Comparison of ENCODE assay signal across 10 mouse cellular contexts in genomic region chr16:18391728-18392127, GRCm38 (mm10). TPM values are rescaled to one million over a fixed set of nuclear protein-coding genes. Genes with fewer than 3 reads are reported as not detected.
DNase-seq lines count a peak whose midpoint lies in the region; ATAC-seq and TF ChIP-seq lines count a peak whose summit lies in the region.
"Had no signal": no experiment of that assay in that cellular context is flagged by ENCODE, and none has a peak within 500 bp of the region (broad histone marks: within the 10 kb centered on the region; RNA-seq: fewer than 3 reads in every experiment).

No protein-coding gene starts in this region.

- H3K9ac ChIP-seq in midbrain, embryonic 11.5 days (ENCODE audit: low read length) = no peak overlapping the region
- no peak overlapping the region for H3K9ac ChIP-seq in midbrain, postnatal 0 days (replicated peaks; ENCODE audit: low read length, poor library complexity, severe bottlenecking)
- no peak overlapping the region for H3K9ac ChIP-seq in neural tube, embryonic 14.5 days (replicated peaks; ENCODE audit: low read depth, low read length)

- no peak for ATAC-seq in midbrain, embryonic 11.5 days (ENCODE audit: low FRiP score)
- no peak for ATAC-seq in midbrain, postnatal 0 days (ENCODE audit: low FRiP score)
- ATAC-seq in neural tube, embryonic 14.5 days (ENCODE audit: low read depth) = no peak

- peak overlapping the region; percentile 14; the same call in 1 of the 2 replicates for H3K27ac ChIP-seq in midbrain, embryonic 11.5 days (ENCODE audit: low read depth, low read length)
- H3K27ac ChIP-seq in midbrain, postnatal 0 days (ENCODE audit: low read depth, low read length) = no peak overlapping the region
- peak overlapping the region; percentile 93; the same call in 1 of the 2 replicates for H3K27ac ChIP-seq in limb, embryonic 10.5 days
- H3K27ac ChIP-seq in neural tube, embryonic 14.5 days (ENCODE audit: low read depth, low read length) = no peak overlapping the region

- no peak overlapping the region for H3K4me3 ChIP-seq in midbrain, embryonic 11.5 days (ENCODE audit: low read depth, low read length)
- no peak overlapping the region for H3K4me3 ChIP-seq in midbrain, postnatal 0 days (ENCODE audit: low read depth, low read length)
- peak overlapping the region; percentile 66; the same call in 1 of the 2 replicates for H3K4me3 ChIP-seq in limb, embryonic 10.5 days
- H3K4me3 ChIP-seq in neural tube, embryonic 14.5 days (ENCODE audit: low read depth, low read length) = peak overlapping the region; percentile 74; the same call in 1 of the 2 replicates

- DNase-seq in heart, adult 11 months = peak; percentile 84
- no peak for DNase-seq in heart, adult 18-20 months
- DNase-seq in midbrain, embryonic 11.5 days (ENCODE audit: low spot score, missing footprints) = peak; percentile 82
- DNase-seq in midbrain, postnatal 0 days (ENCODE audit: low spot score) = no peak
- no peak for DNase-seq in limb, embryonic 10.5 days (ENCODE audit: low spot score)
- no peak for DNase-seq in embryo, embryonic 10 days (ENCODE audit: low spot score)
- DNase-seq in kidney, adult 9 months = no peak

- TF ChIP-seq CTCF in midbrain, postnatal 0 days (IDR thresholded peaks at IDR 0.05) = no peak

- H3K9me3 ChIP-seq in midbrain, embryonic 11.5 days (ENCODE audit: control insufficient read depth, low read length) = no peaks in the 10 kb centered on the region
- H3K9me3 ChIP-seq in midbrain, postnatal 0 days (ENCODE audit: low read length) = no peaks in the 10 kb centered on the region
- no peaks in the 10 kb centered on the region for H3K9me3 ChIP-seq in limb, embryonic 10.5 days (replicated peaks)
- no peaks in the 10 kb centered on the region for H3K9me3 ChIP-seq in neural tube, embryonic 14.5 days (ENCODE audit: control insufficient read depth, low read length)
- H3K9me3 ChIP-seq: intestine, embryonic 15.5 days; limb, embryonic 15.5 days had no signal

- peaks cover 63% of the 10 kb centered on the region for H3K4me1 ChIP-seq in midbrain, embryonic 11.5 days (ENCODE audit: control insufficient read depth, insufficient read depth, low read length)
- H3K4me1 ChIP-seq in midbrain, postnatal 0 days (ENCODE audit: insufficient read depth, low read length) = peaks cover 10% of the 10 kb centered on the region
- H3K4me1 ChIP-seq in limb, embryonic 10.5 days = peaks cover 72% of the 10 kb centered on the region
- peaks cover 63% of the 10 kb centered on the region for H3K4me1 ChIP-seq in neural tube, embryonic 14.5 days (ENCODE audit: control insufficient read depth, insufficient read depth, low read length)

- no peaks in the 10 kb centered on the region for H3K27me3 ChIP-seq in midbrain, embryonic 11.5 days (ENCODE audit: control insufficient read depth, insufficient read depth, low read length)
- H3K27me3 ChIP-seq in midbrain, postnatal 0 days (ENCODE audit: insufficient read depth, low read length) = no peaks in the 10 kb centered on the region
- H3K27me3 ChIP-seq in limb, embryonic 10.5 days (ENCODE audit: low read depth, poor library complexity, severe bottlenecking) = no peaks in the 10 kb centered on the region
- no peaks in the 10 kb centered on the region for H3K27me3 ChIP-seq in neural tube, embryonic 14.5 days (ENCODE audit: control insufficient read depth, insufficient read depth, low read length)
- H3K27me3 ChIP-seq: intestine, embryonic 15.5 days; limb, embryonic 15.5 days had no signal

- WGBS in midbrain, embryonic 11.5 days = 83% methylated on average over 3 of the region's 3 CpGs
- 94% methylated on average over 3 of the region's 3 CpGs for WGBS in midbrain, postnatal 0 days
- WGBS in limb, embryonic 10.5 days = 84% methylated on average over 3 of the region's 3 CpGs
- 84% methylated on average over 3 of the region's 3 CpGs for WGBS in neural tube, embryonic 14.5 days

- no peak overlapping the region for H3K4me2 ChIP-seq in midbrain, embryonic 11.5 days
- H3K4me2 ChIP-seq in midbrain, postnatal 0 days (ENCODE audit: low read depth, low read length, poor library complexity, severe bottlenecking) = no peak overlapping the region
- 0 out of 2 replicates have a peak overlapping the region, but pooled peaks have one; percentile 90 for H3K4me2 ChIP-seq in neural tube, embryonic 14.5 days (ENCODE audit: low read depth, low read length)

- H3K36me3 ChIP-seq in midbrain, embryonic 11.5 days (ENCODE audit: control insufficient read depth, insufficient read depth, low read length) = no peaks in the 10 kb centered on the region
- peaks cover 5% of the 10 kb centered on the region; the same call in 1 of the 2 replicates for H3K36me3 ChIP-seq in midbrain, postnatal 0 days (ENCODE audit: insufficient read depth, low read length)
- peaks cover 8% of the 10 kb centered on the region for H3K36me3 ChIP-seq in limb, embryonic 10.5 days
- no peaks in the 10 kb centered on the region; the same call in 1 of the 2 replicates for H3K36me3 ChIP-seq in neural tube, embryonic 14.5 days (ENCODE audit: control insufficient read depth, insufficient read depth, low read length)
- H3K36me3 ChIP-seq: intestine, embryonic 15.5 days; limb, embryonic 15.5 days had no signal

RNA-seq across cellular contexts. Expression of gene Txnrd2, which starts 34.5 kb away (rescaled TPM):
- 10 to 100 TPM; 42.9 to 44.4 TPM for total RNA-seq in heart, adult 18-20 months (2021)
- 21.0 and 22.7 TPM in 2 replicates for polyA plus RNA-seq in midbrain, embryonic 11.5 days (2014; fragmentation: Nextera tagmentation; extraction: Ambion mirVana)
- total RNA-seq in midbrain, postnatal 0 days (2014; rRNA removed) = 13.3 and 22.9 TPM in 2 replicates
- 38.3 and 42.6 TPM in 2 replicates for polyA plus RNA-seq in midbrain, postnatal 0 days (2015; fragmentation: Nextera tagmentation; extraction: Ambion mirVana)
- 29.6 and 32.2 TPM in 2 replicates for polyA plus RNA-seq in limb, embryonic 10.5 days (2016; fragmentation: Nextera tagmentation; extraction: Ambion mirVana)
- 21.3 and 25.4 TPM in 2 replicates for polyA plus RNA-seq in neural tube, embryonic 14.5 days (2014; fragmentation: Nextera tagmentation; extraction: Ambion mirVana)

RNA-seq across cellular contexts. Expression of gene Comt, which starts 34.9 kb away (rescaled TPM):
- 100 to 1,000 TPM; 123 to 141 TPM for total RNA-seq in heart, adult 18-20 months (2021)
- 50.8 and 52.5 TPM in 2 replicates for polyA plus RNA-seq in midbrain, embryonic 11.5 days (2014; fragmentation: Nextera tagmentation; extraction: Ambion mirVana)
- 62.3 and 74.6 TPM in 2 replicates for total RNA-seq in midbrain, postnatal 0 days (2014; rRNA removed)
- 95.0 and 103 TPM in 2 replicates for polyA plus RNA-seq in midbrain, postnatal 0 days (2015; fragmentation: Nextera tagmentation; extraction: Ambion mirVana)
- 54.7 and 61.1 TPM in 2 replicates for polyA plus RNA-seq in limb, embryonic 10.5 days (2016; fragmentation: Nextera tagmentation; extraction: Ambion mirVana)
- polyA plus RNA-seq in neural tube, embryonic 14.5 days (2014; fragmentation: Nextera tagmentation; extraction: Ambion mirVana) = 102 and 103 TPM in 2 replicates

RNA-seq across cellular contexts. Expression of gene Arvcf, which starts 43.7 kb away (rescaled TPM):
- total RNA-seq in heart, adult 18-20 months (2021) = 10 to 100 TPM; 13.1 to 15.1 TPM
- polyA plus RNA-seq in midbrain, embryonic 11.5 days (2014; fragmentation: Nextera tagmentation; extraction: Ambion mirVana) = 66.9 and 71.0 TPM in 2 replicates
- total RNA-seq in midbrain, postnatal 0 days (2014; rRNA removed) = 161 and 219 TPM in 2 replicates
- polyA plus RNA-seq in midbrain, postnatal 0 days (2015; fragmentation: Nextera tagmentation; extraction: Ambion mirVana) = 54.5 and 60.6 TPM in 2 replicates
- 44.8 and 56.1 TPM in 2 replicates for polyA plus RNA-seq in limb, embryonic 10.5 days (2016; fragmentation: Nextera tagmentation; extraction: Ambion mirVana)
- polyA plus RNA-seq in neural tube, embryonic 14.5 days (2014; fragmentation: Nextera tagmentation; extraction: Ambion mirVana) = 60.2 and 73.5 TPM in 2 replicates

RNA-seq across cellular contexts. Expression of gene Tango2, which starts 43.8 kb away (rescaled TPM):
- total RNA-seq in heart, adult 18-20 months (2021) = 100 to 1,000 TPM; 170 to 176 TPM
- polyA plus RNA-seq in midbrain, embryonic 11.5 days (2014; fragmentation: Nextera tagmentation; extraction: Ambion mirVana) = 38.9 and 39.2 TPM in 2 replicates
- 40.3 and 44.1 TPM in 2 replicates for total RNA-seq in midbrain, postnatal 0 days (2014; rRNA removed)
- 88.0 and 94.8 TPM in 2 replicates for polyA plus RNA-seq in midbrain, postnatal 0 days (2015; fragmentation: Nextera tagmentation; extraction: Ambion mirVana)
- polyA plus RNA-seq in limb, embryonic 10.5 days (2016; fragmentation: Nextera tagmentation; extraction: Ambion mirVana) = 20.2 and 23.7 TPM in 2 replicates
- 99.8 and 114 TPM in 2 replicates for polyA plus RNA-seq in neural tube, embryonic 14.5 days (2014; fragmentation: Nextera tagmentation; extraction: Ambion mirVana)

Comparison
In these comparisons a context has a peak if more than half of its experiments do, and no peak if none do; other contexts are left out.
1. DNase-seq: peak in heart, adult 11 months (single experiment) and midbrain, embryonic 11.5 days (single experiment); none in heart, adult 18-20 months (0 of 2), midbrain, postnatal 0 days (single experiment), limb, embryonic 10.5 days (single experiment), embryo, embryonic 10 days (single experiment) and kidney, adult 9 months (single experiment).
2. H3K27ac ChIP-seq: peak in midbrain, embryonic 11.5 days (single experiment) and limb, embryonic 10.5 days (single experiment); none in midbrain, postnatal 0 days (single experiment) and neural tube, embryonic 14.5 days (single experiment).
3. H3K4me3 ChIP-seq: peak in limb, embryonic 10.5 days (single experiment) and neural tube, embryonic 14.5 days (single experiment); none in midbrain, embryonic 11.5 days (single experiment) and midbrain, postnatal 0 days (single experiment).